Comparison of ENCODE assay signal across 10 mouse cellular contexts in the genomic region with DNA sequence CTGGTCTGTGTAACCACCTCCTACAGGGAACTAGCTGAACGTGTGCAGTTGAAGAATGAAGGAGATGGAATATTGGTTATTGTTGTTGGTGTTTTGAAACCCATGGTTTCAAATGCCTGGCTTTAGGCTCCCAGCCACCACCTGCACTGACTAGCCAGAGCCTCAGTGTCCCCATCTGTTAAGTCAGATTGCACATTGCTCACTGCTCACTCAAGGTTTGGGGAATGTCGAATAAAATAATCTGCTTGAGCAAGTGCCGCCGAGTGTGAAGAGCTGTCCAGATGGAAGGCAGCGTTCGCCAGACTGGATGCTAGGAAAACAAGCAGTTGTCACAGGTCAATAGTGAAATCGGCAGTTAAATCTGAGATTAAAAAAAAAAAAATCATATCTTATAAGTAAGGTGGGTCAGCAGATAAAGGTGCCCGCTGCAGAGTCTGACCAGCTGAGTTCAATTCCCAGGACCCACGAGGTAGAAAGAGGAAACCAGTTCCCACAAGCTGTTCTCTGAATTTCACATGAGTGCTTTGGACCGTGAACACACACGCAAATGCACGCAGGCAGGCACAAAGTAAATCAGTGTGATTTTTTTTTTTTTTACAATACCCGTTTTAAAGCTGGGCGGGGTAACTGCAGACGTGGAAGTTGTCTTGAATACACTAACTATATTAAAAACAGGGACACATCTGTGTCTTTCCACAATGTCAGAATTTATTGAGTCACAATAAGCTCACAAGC. TPM values are rescaled to one million over a fixed set of nuclear protein-coding genes. Genes with fewer than 3 reads are reported as not detected.
DNase-seq lines count a peak whose midpoint lies in the region; ATAC-seq and TF ChIP-seq lines count a peak whose summit lies in the region.
"Had no signal": no experiment of that assay in that cellular context is flagged by ENCODE, and none has a peak within 500 bp of the region (broad histone marks: within the 10 kb centered on the region; RNA-seq: fewer than 3 reads in every experiment).

No protein-coding gene starts in this region.

- no peak for ATAC-seq in hindbrain, embryonic 11.5 days (ENCODE audit: low FRiP score)
- ATAC-seq in hindbrain, embryonic 14.5 days (ENCODE audit: low FRiP score): no peak
- ATAC-seq in G1E (ENCODE audit: extremely low read depth, insufficient number of reproducible peaks, low FRiP score, poor library complexity, severe bottlenecking): peak; percentile 51; the same call in 1 of the 2 replicates
- ATAC-seq in forebrain, embryonic 14.5 days: peak; percentile 59
- peak; percentile 52 for ATAC-seq in megakaryocyte-erythroid progenitor cell, adult 5-6 weeks (replicated peaks; ENCODE audit: low FRiP score, low TSS enrichment, poor library complexity, severe bottlenecking)
- no peak for ATAC-seq in intestine, embryonic 16.5 days

- H3K36me3 ChIP-seq in hindbrain, embryonic 11.5 days (ENCODE audit: control insufficient read depth, insufficient read depth, low read length): no peaks in the 10 kb centered on the region
- no peaks in the 10 kb centered on the region; the same call in 1 of the 2 replicates for H3K36me3 ChIP-seq in hindbrain, embryonic 14.5 days (replicated peaks; ENCODE audit: control insufficient read depth, insufficient read depth)
- H3K36me3 ChIP-seq in G1E (replicated peaks): peaks cover 6% of the 10 kb centered on the region
- peaks cover 22% of the 10 kb centered on the region for H3K36me3 ChIP-seq in forebrain, embryonic 14.5 days (ENCODE audit: control insufficient read depth, insufficient read depth, low read length)
- no peaks in the 10 kb centered on the region; the same call in 1 of the 2 replicates for H3K36me3 ChIP-seq in intestine, embryonic 16.5 days (ENCODE audit: control insufficient read depth, insufficient read depth, low read length)
- H3K36me3 ChIP-seq: stomach, embryonic 15.5 days had no signal

- H3K27me3 ChIP-seq in hindbrain, embryonic 11.5 days (ENCODE audit: control insufficient read depth, insufficient read depth, low read length): no peaks in the 10 kb centered on the region
- H3K27me3 ChIP-seq in hindbrain, embryonic 14.5 days (ENCODE audit: control insufficient read depth, insufficient read depth, low read length): no peaks in the 10 kb centered on the region
- H3K27me3 ChIP-seq in G1E (ENCODE audit: insufficient read depth, low read length): no peaks in the 10 kb centered on the region
- H3K27me3 ChIP-seq in forebrain, embryonic 14.5 days (replicated peaks; ENCODE audit: control insufficient read depth, insufficient read depth, low read length): no peaks in the 10 kb centered on the region
- H3K27me3 ChIP-seq in intestine, embryonic 16.5 days (replicated peaks; ENCODE audit: control insufficient read depth, insufficient read depth, low read length): no peaks in the 10 kb centered on the region
- H3K27me3 ChIP-seq: embryonic facial prominence, embryonic 15.5 days; stomach, embryonic 15.5 days had no signal

- 73% methylated on average over 15 of the region's 15 CpGs for WGBS in hindbrain, embryonic 11.5 days
- WGBS in hindbrain, embryonic 14.5 days: 46% methylated on average over 15 of the region's 15 CpGs
- WGBS in forebrain, embryonic 14.5 days: 36% methylated on average over 15 of the region's 15 CpGs
- WGBS in intestine, embryonic 16.5 days: 72% methylated on average over 15 of the region's 15 CpGs

- peak overlapping the region; percentile 47; the same call in 1 of the 2 replicates for H3K27ac ChIP-seq in hindbrain, embryonic 11.5 days (ENCODE audit: low read depth, low read length)
- H3K27ac ChIP-seq in hindbrain, embryonic 14.5 days: no peak overlapping the region; the same call in 1 of the 2 replicates
- peak overlapping the region; percentile 85 for H3K27ac ChIP-seq in forebrain, embryonic 14.5 days (ENCODE audit: low read depth, low read length)
- no peak overlapping the region for H3K27ac ChIP-seq in intestine, embryonic 16.5 days (ENCODE audit: low read length)
- H3K27ac ChIP-seq: embryonic facial prominence, embryonic 15.5 days; stomach, embryonic 15.5 days had no signal

- H3K9me3 ChIP-seq in hindbrain, embryonic 11.5 days (ENCODE audit: control insufficient read depth, low read length): no peaks in the 10 kb centered on the region
- no peaks in the 10 kb centered on the region for H3K9me3 ChIP-seq in hindbrain, embryonic 14.5 days (ENCODE audit: control insufficient read depth, low read length)
- no peaks in the 10 kb centered on the region for H3K9me3 ChIP-seq in G1E (replicated peaks)
- H3K9me3 ChIP-seq in forebrain, embryonic 14.5 days (replicated peaks; ENCODE audit: control insufficient read depth, low read length): no peaks in the 10 kb centered on the region
- H3K9me3 ChIP-seq in intestine, embryonic 16.5 days (ENCODE audit: control insufficient read depth, low read length): no peaks in the 10 kb centered on the region
- H3K9me3 ChIP-seq: embryonic facial prominence, embryonic 15.5 days; stomach, embryonic 15.5 days had no signal

- no peak overlapping the region for H3K4me3 ChIP-seq in hindbrain, embryonic 11.5 days (ENCODE audit: low read depth, low read length)
- no peak overlapping the region for H3K4me3 ChIP-seq in hindbrain, embryonic 14.5 days (replicated peaks; ENCODE audit: low read length)
- peak overlapping the region; percentile 46; the same call in 1 of the 2 replicates for H3K4me3 ChIP-seq in G1E (ENCODE audit: low read depth, low read length)
- H3K4me3 ChIP-seq in forebrain, embryonic 14.5 days (ENCODE audit: low read depth, low read length): no peak overlapping the region
- H3K4me3 ChIP-seq in intestine, embryonic 16.5 days (ENCODE audit: low read length): no peak overlapping the region
- H3K4me3 ChIP-seq: embryonic facial prominence, embryonic 15.5 days; stomach, embryonic 15.5 days had no signal

- no peak overlapping the region for H3K9ac ChIP-seq in hindbrain, embryonic 11.5 days (ENCODE audit: low read depth, low read length)
- no peak overlapping the region for H3K9ac ChIP-seq in hindbrain, embryonic 14.5 days
- no peak overlapping the region for H3K9ac ChIP-seq in forebrain, embryonic 14.5 days (ENCODE audit: low read length)
- no peak overlapping the region for H3K9ac ChIP-seq in intestine, embryonic 16.5 days (ENCODE audit: low read depth, low read length)
- H3K9ac ChIP-seq: embryonic facial prominence, embryonic 15.5 days; stomach, embryonic 15.5 days had no signal

- H3K4me2 ChIP-seq in hindbrain, embryonic 11.5 days (replicated peaks; ENCODE audit: low read depth, low read length): no peak overlapping the region
- no peak overlapping the region for H3K4me2 ChIP-seq in hindbrain, embryonic 14.5 days (replicated peaks)
- H3K4me2 ChIP-seq in forebrain, embryonic 14.5 days (ENCODE audit: low read length): no peak overlapping the region
- no peak overlapping the region for H3K4me2 ChIP-seq in intestine, embryonic 16.5 days (ENCODE audit: low read depth, low read length)
- H3K4me2 ChIP-seq: embryonic facial prominence, embryonic 15.5 days; stomach, embryonic 15.5 days had no signal

- no peak for TF ChIP-seq CTCF in G1E (IDR thresholded peaks at IDR 0.05; ENCODE audit: low read depth, low read length)

- H3K4me1 ChIP-seq in hindbrain, embryonic 11.5 days (replicated peaks; ENCODE audit: control insufficient read depth, insufficient read depth, low read length): peaks cover 11% of the 10 kb centered on the region
- peaks cover 21% of the 10 kb centered on the region for H3K4me1 ChIP-seq in hindbrain, embryonic 14.5 days (replicated peaks; ENCODE audit: control insufficient read depth, insufficient read depth, low read length)
- peaks cover 74% of the 10 kb centered on the region for H3K4me1 ChIP-seq in G1E (ENCODE audit: insufficient read depth, low read depth, low read length)
- H3K4me1 ChIP-seq in forebrain, embryonic 14.5 days (ENCODE audit: control insufficient read depth, insufficient read depth, low read length): peaks cover 34% of the 10 kb centered on the region
- H3K4me1 ChIP-seq in intestine, embryonic 16.5 days (ENCODE audit: control insufficient read depth, insufficient read depth, low read length): no peaks in the 10 kb centered on the region; the same call in 1 of the 2 replicates

- no peak for DNase-seq in hindbrain, embryonic 11.5 days (ENCODE audit: low spot score)
- DNase-seq in hindbrain, embryonic 14.5 days (ENCODE audit: low spot score): no peak
- DNase-seq in G1E (ENCODE audit: low spot score): no peak
- DNase-seq in forebrain, embryonic 14.5 days (ENCODE audit: low spot score): peak; percentile 82
- no peak for DNase-seq in right cerebral cortex, postnatal 25 days
- DNase-seq in urinary bladder, postnatal 10 days (ENCODE audit: low spot score): no peak

RNA-seq across cellular contexts. Expression of gene Heg1, which starts 48.8 kb away (rescaled TPM):
- polyA plus RNA-seq in hindbrain, embryonic 11.5 days (2014; fragmentation: Nextera tagmentation; extraction: Ambion mirVana): 22.8 and 23.4 TPM in 2 replicates
- polyA plus RNA-seq in hindbrain, embryonic 14.5 days (2014; fragmentation: Nextera tagmentation; extraction: Ambion mirVana): 10.7 and 11.2 TPM in 2 replicates
- total RNA-seq in G1E (2014; fragmentation: Nextera tagmentation): 35.6 and 36.4 TPM in 2 replicates
- 5.4 and 6.1 TPM in 2 replicates for total RNA-seq in G1E (2017)
- 2.7 and 2.9 TPM in 2 replicates for polyA plus RNA-seq in G1E (2012)
- 14.3 and 15.0 TPM in 2 replicates for polyA plus RNA-seq in forebrain, embryonic 14.5 days (2014; fragmentation: Nextera tagmentation; extraction: Ambion mirVana)
- total RNA-seq in megakaryocyte-erythroid progenitor cell, adult 5-6 weeks (2014; fragmentation: Nextera tagmentation): 54.2 and 70.0 TPM in 2 replicates
- total RNA-seq in megakaryocyte-erythroid progenitor cell, adult 5-6 weeks (2017): 88.3 and 91.5 TPM in 2 replicates
- polyA plus RNA-seq in intestine, embryonic 16.5 days (2015; fragmentation: Nextera tagmentation; extraction: Ambion mirVana): 10.2 and 12.9 TPM in 2 replicates

Comparison
In these comparisons a context has a peak if more than half of its experiments do, and no peak if none do; other contexts are left out.
1. H3K27ac ChIP-seq: peak in hindbrain, embryonic 11.5 days (single experiment) and forebrain, embryonic 14.5 days (single experiment); none in hindbrain, embryonic 14.5 days (single experiment) and intestine, embryonic 16.5 days (single experiment).
2. ATAC-seq: peak in G1E (single experiment), forebrain, embryonic 14.5 days (single experiment) and megakaryocyte-erythroid progenitor cell, adult 5-6 weeks (single experiment); none in hindbrain, embryonic 11.5 days (single experiment), hindbrain, embryonic 14.5 days (single experiment) and intestine, embryonic 16.5 days (single experiment).